Mouse (Mus musculus) kidney, postnatal 14 days (tissue): ENCODE results near the gene Map6.

ENCODE experiments used
- DNase-seq: peaks from one replicate; pipeline ENCODE4 v3.0.0; 2022; ENCODE audit warnings: mixed read lengths

The Map6 gene

GRCm38 (mm10) chr7:99267897-99268505 is 754 bp downstream of the Map6 start:
- DNase-seq: peak; percentile 61

GRCm38 (mm10) chr7:99268506-99268900 is 1.3 kb downstream of the Map6 start:
- no peak for DNase-seq

- no peak for DNase-seq
Measured at GRCm38 (mm10) chr7:99268951-99269945, 2.0 kb downstream of the Map6 start.

GRCm38 (mm10) chr7:99271630-99272029 is 4.4 kb downstream of the Map6 start:
- DNase-seq: no peak

GRCm38 (mm10) chr7:99275131-99275530 is 7.9 kb downstream of the Map6 start:
- DNase-seq: no peak

- DNase-seq: no peak
Measured at GRCm38 (mm10) chr7:99276679-99277078, 9.4 kb downstream of the Map6 start.

GRCm38 (mm10) chr7:99278309-99278708 is 11.1 kb downstream of the Map6 start:
- no peak for DNase-seq

- no peak for DNase-seq
Measured at GRCm38 (mm10) chr7:99279586-99279985, 12.3 kb downstream of the Map6 start.

- DNase-seq: no peak
Measured at GRCm38 (mm10) chr7:99287287-99287686, 20.0 kb downstream of the Map6 start.

GRCm38 (mm10) chr7:99290008-99290407 is 22.8 kb downstream of the Map6 start:
- DNase-seq: peak; percentile 33

GRCm38 (mm10) chr7:99290925-99291324 is 23.7 kb downstream of the Map6 start:
- DNase-seq: no peak

GRCm38 (mm10) chr7:99294198-99294780 is 27.0 kb downstream of the Map6 start:
- DNase-seq: no peak

GRCm38 (mm10) chr7:99295104-99295503 is 27.9 kb downstream of the Map6 start:
- no peak for DNase-seq

- no peak for DNase-seq
Measured at GRCm38 (mm10) chr7:99300650-99301175, 33.5 kb downstream of the Map6 start.

- no peak for DNase-seq
Measured at GRCm38 (mm10) chr7:99304029-99304428, 36.8 kb downstream of the Map6 start.

GRCm38 (mm10) chr7:99304949-99305372 is 37.7 kb downstream of the Map6 start:
- peak; percentile 34 for DNase-seq

GRCm38 (mm10) chr7:99305688-99306087 is 38.4 kb downstream of the Map6 start:
- DNase-seq: no peak

- DNase-seq: no peak
Measured at GRCm38 (mm10) chr7:99306640-99307039, 39.4 kb downstream of the Map6 start.

GRCm38 (mm10) chr7:99311433-99311832 is 44.2 kb downstream of the Map6 start:
- peak; percentile 27 for DNase-seq

- DNase-seq: no peak
Measured at GRCm38 (mm10) chr7:99312058-99312457, 44.8 kb downstream of the Map6 start.

- no peak for DNase-seq
Measured at GRCm38 (mm10) chr7:99312671-99313143, 45.5 kb downstream of the Map6 start.

GRCm38 (mm10) chr7:99313253-99313652 is 46.0 kb downstream of the Map6 start:
- no peak for DNase-seq

- DNase-seq: no peak
Measured at GRCm38 (mm10) chr7:99314565-99314964, 47.3 kb downstream of the Map6 start.
